Mouse (Mus musculus) midbrain, embryonic 14.5 days (tissue): ENCODE results near the gene Fam189a1. TPM values are rescaled to one million over a fixed set of nuclear protein-coding genes. Genes with fewer than 3 reads are reported as not detected.

ENCODE experiments used
- ATAC-seq: fragments of 200-750 bp; cut with Nextera tagmentation; 2 replicates; pipeline ENCODE4 v1.8.0; 2017; ENCODE audit warnings: moderate number of reproducible peaks, moderate library complexity; ENCODE audit not compliant: low FRiP score, low TSS enrichment
- DNase-seq: peaks from one replicate; pipeline ENCODE4 v3.0.0-alpha.2; 2015
- H3K27ac ChIP-seq: fragments of 300-500 bp; sonication (generic); replicated peaks from 2 replicates; pipeline ENCODE4 v1.5.1; 2014; ENCODE audit warnings: mild to moderate bottlenecking, low read depth, low read length, moderate library complexity
- H3K27me3 ChIP-seq: fragments of 300-500 bp; sonication (generic); 2 replicates; pipeline ENCODE4 v1.6.1; 2014; ENCODE audit warnings: low read length, control low read depth, mixed read lengths; ENCODE audit not compliant: control insufficient read depth, insufficient read depth
- H3K36me3 ChIP-seq: fragments of 300-500 bp; sonication (generic); 2 replicates; pipeline ENCODE4 v1.6.1; 2014; ENCODE audit warnings: low read length, control low read depth; ENCODE audit not compliant: control insufficient read depth, insufficient read depth
- H3K4me1 ChIP-seq: fragments of 300-500 bp; sonication (generic); 2 replicates; pipeline ENCODE4 v1.6.1; 2014; ENCODE audit warnings: mild to moderate bottlenecking, antibody characterized with exemption, low read length, control low read depth; ENCODE audit not compliant: control insufficient read depth, insufficient read depth
- H3K4me2 ChIP-seq: fragments of 300-500 bp; sonication (generic); 2 replicates; pipeline ENCODE4 v1.6.1; 2014; ENCODE audit warnings: mild to moderate bottlenecking, low read length, moderate library complexity
- H3K4me3 ChIP-seq: fragments of 300-500 bp; sonication (generic); replicated peaks from 2 replicates; pipeline ENCODE4 v1.5.1; 2014; ENCODE audit warnings: low read depth, low read length
- H3K9ac ChIP-seq: fragments of 300-500 bp; sonication (generic); replicated peaks from 2 replicates; pipeline ENCODE4 v1.6.1; 2014; ENCODE audit warnings: mild to moderate bottlenecking, low read length, moderate library complexity
- H3K9me3 ChIP-seq: fragments of 300-500 bp; sonication (generic); 2 replicates; pipeline ENCODE4 v1.6.1; 2016; ENCODE audit warnings: low read length, control low read depth, mixed read lengths; ENCODE audit not compliant: control insufficient read depth
- WGBS: fragments of 180-500 bp; shearing (Covaris S2); extraction: QIAGEN DNeasy Blood & Tissue Kit; methylation state at CpG from one replicate; pipeline ENCODE4 v1.1.7; 2014; 5-methylcytosine and 5-hydroxymethylcytosine counted together
- polyA plus RNA-seq: library from polyadenylated mRNA; unstranded; fragments of >200 nt; fragmentation: Nextera tagmentation; extraction: Ambion mirVana; gene quantifications from 2 replicates; pipeline ENCODE4 v1.2.1, GENCODE M21; 2014

Fam189a1 gene
- polyA plus RNA-seq, 1 experiment from 2014 or later: 9.9 TPM

DNA sequence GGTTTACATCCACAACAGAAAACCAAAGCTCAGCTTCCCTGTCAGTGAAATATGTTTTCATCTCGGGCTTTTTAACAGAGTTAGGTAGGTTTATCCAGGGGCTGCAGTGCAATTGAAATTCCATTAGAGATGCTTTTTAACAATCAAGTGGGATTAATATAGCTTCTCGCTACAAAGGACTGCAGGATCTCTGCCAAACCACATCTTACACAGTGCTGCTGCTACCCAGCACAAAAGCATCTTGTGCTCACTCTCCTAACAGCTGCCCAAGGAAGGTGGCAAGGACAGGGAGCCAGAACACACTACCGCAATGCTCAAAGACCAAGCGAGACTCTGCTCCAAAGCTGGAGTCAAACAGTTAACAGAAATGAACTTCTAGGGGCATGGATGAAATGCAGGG is 219.4 kb downstream of the Fam189a1 start:
- no peak overlapping the region for H3K4me2 ChIP-seq
- 69% methylated on average over 4 of the region's 4 CpGs for whole genome bisulfite sequencing
- ATAC-seq (no peak), DNase-seq (no peak)
- no peak overlapping the region for H3K9ac ChIP-seq
- H3K36me3 ChIP-seq: no peaks in the 10 kb centered on the region
- H3K27me3 ChIP-seq: no peaks in the 10 kb centered on the region
- no peaks in the 10 kb centered on the region for H3K9me3 ChIP-seq
- no peak overlapping the region for H3K4me3 ChIP-seq
- H3K27ac ChIP-seq: no peak overlapping the region
- H3K4me1 ChIP-seq: no peaks in the 10 kb centered on the region

DNA sequence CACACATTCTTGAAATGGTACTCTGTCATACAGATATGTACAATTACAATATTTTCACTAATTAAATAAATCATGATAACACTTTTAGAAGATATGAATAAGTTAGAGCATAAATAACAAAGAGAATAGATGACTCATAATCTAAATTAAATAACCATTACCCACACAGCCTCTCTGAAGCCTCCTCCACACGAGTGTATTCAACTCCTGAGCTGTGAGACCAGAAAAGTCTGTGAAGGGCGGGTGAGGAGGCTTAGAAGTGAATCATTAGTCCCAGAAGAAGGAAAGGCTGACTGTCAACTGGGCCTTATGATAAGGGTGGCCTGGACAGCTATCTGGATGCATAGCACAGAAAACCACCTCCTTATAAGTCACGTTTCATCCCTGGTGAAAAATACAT is 222.3 kb downstream of the Fam189a1 start:
- no peaks in the 10 kb centered on the region for H3K9me3 ChIP-seq
- DNase-seq: no peak
- H3K4me1 ChIP-seq: peaks cover 3% of the 10 kb centered on the region; the same call in 1 of the 2 replicates
- no peak overlapping the region for H3K4me3 ChIP-seq
- 75% methylated on average over 3 of the region's 3 CpGs for WGBS
- no peak overlapping the region for H3K9ac ChIP-seq
- no peaks in the 10 kb centered on the region for H3K27me3 ChIP-seq
- H3K36me3 ChIP-seq: no peaks in the 10 kb centered on the region
- no peak overlapping the region for H3K4me2 ChIP-seq
- no peak for ATAC-seq
- no peak overlapping the region for H3K27ac ChIP-seq

DNA sequence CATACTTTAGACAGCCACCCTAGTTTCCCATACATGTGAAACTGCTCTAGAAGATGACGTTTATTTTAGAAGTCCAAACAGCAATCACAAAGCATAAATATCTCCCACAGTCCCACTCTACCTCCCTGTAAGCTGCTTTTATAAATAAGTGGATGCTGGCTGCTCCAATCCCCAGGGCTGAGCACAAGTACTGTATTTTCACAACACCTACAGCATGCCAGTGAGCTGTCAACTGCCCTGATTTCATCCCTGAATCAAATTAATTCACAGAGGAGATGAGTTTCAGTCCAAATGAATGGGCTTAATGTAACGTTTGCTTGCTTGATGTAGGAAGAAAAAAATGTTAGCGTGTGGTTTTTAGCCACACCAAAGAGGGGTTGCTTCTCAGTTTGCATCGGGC is 225.4 kb downstream of the Fam189a1 start:
- 69% methylated on average over 4 of the region's 4 CpGs for WGBS
- no peaks in the 10 kb centered on the region for H3K27me3 ChIP-seq
- DNase-seq (no peak), ATAC-seq (no peak)
- H3K36me3 ChIP-seq: no peaks in the 10 kb centered on the region
- H3K4me2 ChIP-seq: no peak overlapping the region
- H3K27ac ChIP-seq: no peak overlapping the region
- peaks cover 3% of the 10 kb centered on the region; the same call in 1 of the 2 replicates for H3K4me1 ChIP-seq
- H3K9me3 ChIP-seq: no peaks in the 10 kb centered on the region
- H3K4me3 ChIP-seq: no peak overlapping the region
- no peak overlapping the region for H3K9ac ChIP-seq

DNA sequence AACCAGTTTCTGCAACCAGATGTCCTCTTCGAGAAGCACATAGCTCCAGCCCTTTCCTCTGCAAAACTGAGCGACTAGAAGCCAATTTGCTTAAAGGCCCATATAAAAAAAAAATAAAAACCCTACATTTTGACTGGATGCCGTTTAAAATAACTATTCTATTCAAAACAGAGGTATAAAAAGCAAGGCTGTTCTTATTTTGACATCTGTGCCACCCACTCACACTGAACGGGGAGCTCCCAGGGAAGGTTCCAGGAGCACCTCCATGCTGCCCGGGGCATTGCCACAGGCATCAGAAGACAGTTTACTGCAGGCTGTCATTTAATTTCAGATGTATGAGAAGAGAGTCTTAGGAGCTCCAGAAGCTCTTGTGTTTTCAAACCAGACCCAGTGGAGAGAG is 232.5 kb downstream of the Fam189a1 start:
- Histone ChIP-seq H3K27ac (no peak overlapping the region), H3K9me3 (no peaks in the 10 kb centered on the region), H3K4me3 (no peak overlapping the region), H3K4me1 (no peaks in the 10 kb centered on the region), H3K36me3 (no peaks in the 10 kb centered on the region), H3K4me2 (no peak overlapping the region), H3K27me3 (no peaks in the 10 kb centered on the region), H3K9ac (no peak overlapping the region)
- DNase-seq: no peak
- no peak for ATAC-seq
- WGBS: 78% methylated on average over 5 of the region's 5 CpGs

DNA sequence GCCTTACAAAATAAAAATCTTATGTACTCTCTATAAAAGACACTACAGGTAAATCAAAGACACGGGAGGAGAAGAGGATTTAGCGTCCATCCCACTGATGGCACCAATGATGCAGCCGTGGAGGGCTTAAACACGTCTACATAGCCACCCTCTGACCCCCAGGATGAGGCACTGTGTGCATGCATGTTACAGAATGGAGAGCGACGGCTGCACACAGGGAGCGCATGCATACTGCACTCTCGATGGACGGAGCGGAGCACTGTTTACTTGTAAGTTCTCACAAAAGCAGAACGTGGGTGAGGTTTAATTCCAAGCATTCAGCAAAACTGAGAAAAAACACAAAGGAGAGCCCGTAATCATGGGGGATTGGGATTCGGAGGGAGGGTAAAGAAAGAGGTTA is 235.2 kb downstream of the Fam189a1 start:
- H3K9me3 ChIP-seq: no peaks in the 10 kb centered on the region
- H3K4me2 ChIP-seq: peak overlapping the region; percentile 25
- no peaks in the 10 kb centered on the region for H3K36me3 ChIP-seq
- H3K27ac ChIP-seq: peak overlapping the region; percentile 43; the same call in 1 of the 2 replicates
- H3K27me3 ChIP-seq: no peaks in the 10 kb centered on the region
- peak; percentile 46; the same call in 1 of the 2 replicates for ATAC-seq
- peaks cover 3% of the 10 kb centered on the region; the same call in 1 of the 2 replicates for H3K4me1 ChIP-seq
- H3K9ac ChIP-seq: no peak overlapping the region
- peak; percentile 53 for DNase-seq
- WGBS: 32% methylated on average over 13 of the region's 13 CpGs
- H3K4me3 ChIP-seq: no peak overlapping the region

DNA sequence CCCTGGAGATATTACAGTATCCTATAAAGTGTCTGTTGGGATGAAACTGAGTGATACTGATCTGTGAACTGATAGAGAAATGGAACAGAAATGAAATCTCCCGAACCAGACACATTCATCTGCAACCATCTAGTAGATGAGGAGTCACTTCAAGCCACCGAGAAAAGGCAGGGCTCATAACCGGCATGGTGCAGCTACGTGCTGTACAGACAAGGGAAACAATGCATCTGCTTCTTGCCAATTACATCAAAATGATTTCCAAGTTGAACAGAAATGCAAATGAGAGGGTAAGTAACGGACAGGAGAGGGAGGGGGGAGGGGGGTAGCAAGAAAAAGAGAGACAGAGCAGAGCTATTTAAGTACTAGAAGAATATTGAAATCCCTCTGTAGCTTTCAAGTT is 235.6 kb downstream of the Fam189a1 start:
- Histone ChIP-seq H3K9me3 (no peaks in the 10 kb centered on the region), H3K4me1 (peaks cover 3% of the 10 kb centered on the region; the same call in 1 of the 2 replicates), H3K27me3 (no peaks in the 10 kb centered on the region), H3K4me2 (peak overlapping the region; percentile 25), H3K4me3 (no peak overlapping the region), H3K36me3 (no peaks in the 10 kb centered on the region), H3K27ac (no peak overlapping the region), H3K9ac (no peak overlapping the region)
- WGBS: 15% methylated on average over 5 of the region's 5 CpGs
- DNase-seq: peak; percentile 35
- no peak for ATAC-seq

DNA sequence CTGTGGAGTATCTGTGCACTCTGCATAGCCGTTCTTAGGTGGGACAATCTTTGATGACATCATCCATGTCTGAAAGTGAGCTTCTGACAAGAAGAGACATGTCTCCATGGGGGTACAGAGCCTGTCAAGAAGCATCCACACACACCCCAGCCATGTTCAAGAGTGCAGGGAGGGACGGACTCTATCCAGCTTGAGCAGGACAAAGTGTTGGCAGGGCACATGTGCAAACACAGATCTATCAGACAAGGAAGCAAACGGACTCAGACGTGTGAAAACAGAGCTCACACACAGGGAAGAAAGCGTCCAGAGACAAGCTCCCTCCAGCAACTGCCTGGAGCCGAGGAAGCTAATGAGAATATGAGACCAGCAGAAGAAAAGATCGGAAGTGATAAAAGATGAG is 239.7 kb downstream of the Fam189a1 start:
- H3K4me3 ChIP-seq: no peak overlapping the region
- DNase-seq: peak; percentile 31
- WGBS: 44% methylated on average over 7 of the region's 7 CpGs

DNA sequence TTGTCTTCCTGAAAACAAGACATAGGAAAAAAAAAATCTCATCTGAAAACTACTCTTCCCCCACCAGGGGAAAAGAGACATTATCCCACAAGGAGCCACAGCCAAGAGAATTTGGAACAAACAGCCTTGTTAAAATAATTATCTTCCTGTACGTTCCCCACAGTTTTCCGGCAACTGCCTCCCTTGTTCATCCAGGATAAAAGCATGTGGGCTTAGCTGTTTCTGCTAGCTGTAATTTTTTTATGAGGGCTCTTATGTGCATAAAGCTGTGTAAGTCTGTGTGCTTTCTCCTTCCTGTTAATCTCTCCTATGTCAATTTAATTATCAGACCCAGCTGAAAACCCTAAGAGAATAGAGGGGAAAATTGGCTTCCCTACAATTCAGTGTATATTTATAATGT is 241.2 kb downstream of the Fam189a1 start:
- Histone ChIP-seq H3K9ac (no peak overlapping the region), H3K4me1 (peaks cover 3% of the 10 kb centered on the region; the same call in 1 of the 2 replicates), H3K27me3 (no peaks in the 10 kb centered on the region), H3K9me3 (no peaks in the 10 kb centered on the region), H3K4me2 (no peak overlapping the region), H3K36me3 (no peaks in the 10 kb centered on the region), H3K27ac (no peak overlapping the region), H3K4me3 (no peak overlapping the region)
- WGBS: 40% methylated on average over 2 of the region's 2 CpGs
- DNase-seq: peak; percentile 25
- no peak for ATAC-seq

More for the DNA sequence above, 239.7 kb downstream of the Fam189a1 start:
- no peaks in the 10 kb centered on the region for H3K27me3 ChIP-seq
- 0 out of 2 replicates have a peak overlapping the region, but pooled peaks have one; percentile 10 for H3K27ac ChIP-seq
- no peaks in the 10 kb centered on the region for H3K9me3 ChIP-seq
- no peak for ATAC-seq
- H3K9ac ChIP-seq: no peak overlapping the region
- no peaks in the 10 kb centered on the region for H3K36me3 ChIP-seq
- H3K4me2 ChIP-seq: no peak overlapping the region
- peaks cover 3% of the 10 kb centered on the region; the same call in 1 of the 2 replicates for H3K4me1 ChIP-seq

DNA sequence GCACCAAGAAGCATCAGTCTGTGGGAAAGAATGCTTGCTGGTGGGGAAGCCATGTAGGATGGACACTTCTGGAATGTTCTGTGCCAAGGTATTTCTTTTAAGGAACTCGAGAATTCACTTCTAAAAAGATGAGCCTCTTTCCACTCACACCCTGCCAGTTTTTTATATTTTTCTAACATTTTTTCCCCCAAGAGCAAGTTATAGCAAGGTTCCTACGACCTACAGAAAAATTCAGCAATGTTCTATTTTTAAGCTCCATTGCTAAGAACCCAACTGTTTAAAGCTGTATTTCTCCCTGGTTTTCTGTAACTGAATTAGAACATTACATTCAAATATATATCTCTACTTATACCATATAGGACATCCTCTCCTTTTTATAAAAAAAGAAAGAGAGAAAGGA is 244.4 kb downstream of the Fam189a1 start:
- no peaks in the 10 kb centered on the region for H3K36me3 ChIP-seq
- peaks cover 3% of the 10 kb centered on the region; the same call in 1 of the 2 replicates for H3K4me1 ChIP-seq
- no peak overlapping the region for H3K4me3 ChIP-seq
- H3K9ac ChIP-seq: no peak overlapping the region
- no peak overlapping the region for H3K4me2 ChIP-seq
- WGBS: 84% methylated on average over 2 of the region's 2 CpGs
- no peaks in the 10 kb centered on the region for H3K9me3 ChIP-seq
- no peaks in the 10 kb centered on the region for H3K27me3 ChIP-seq
- ATAC-seq (no peak), DNase-seq (no peak)
- no peak overlapping the region for H3K27ac ChIP-seq
